Mouse (Mus musculus) embryo, embryonic 10 days (tissue): ENCODE results near the gene Tnfaip1.

ENCODE experiments used
- DNase-seq: peaks from one replicate; pipeline ENCODE4 v3.0.0-alpha.2; 2015; ENCODE audit warnings: low spot score

The Tnfaip1 gene

GRCm38 (mm10) chr11:78500623-78501202 is 35.4 kb downstream of the Tnfaip1 start:
- DNase-seq = no peak

GRCm38 (mm10) chr11:78499543-78499942 is 36.6 kb downstream of the Tnfaip1 start:
- no peak for DNase-seq

DNA sequence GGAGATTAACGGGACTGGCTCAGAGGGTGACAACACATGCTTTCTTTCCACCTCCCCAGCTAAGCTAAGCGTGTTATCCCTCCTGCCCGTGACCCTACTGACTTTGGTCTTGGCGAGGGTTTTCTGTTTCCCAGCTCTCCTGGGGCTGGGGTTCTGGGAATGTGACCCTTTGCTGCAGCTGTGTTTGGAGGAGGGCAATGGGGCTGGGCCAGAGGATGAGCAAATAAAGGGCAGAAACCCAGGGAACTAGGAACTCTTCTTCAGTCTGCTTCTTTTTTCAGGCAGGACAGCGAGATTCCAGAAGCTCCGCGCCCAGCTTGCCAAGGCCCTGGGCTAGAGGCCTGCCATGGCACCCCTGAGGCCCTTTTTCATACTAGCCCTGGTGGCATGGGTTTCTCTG is 37.1 kb downstream of the Tnfaip1 start, which contains the start of gene Vtn:
Vtn (plus strand) TSS at position 88 of the 400 bp plus-strand sequence.
- peak; percentile 26 for DNase-seq

DNA sequence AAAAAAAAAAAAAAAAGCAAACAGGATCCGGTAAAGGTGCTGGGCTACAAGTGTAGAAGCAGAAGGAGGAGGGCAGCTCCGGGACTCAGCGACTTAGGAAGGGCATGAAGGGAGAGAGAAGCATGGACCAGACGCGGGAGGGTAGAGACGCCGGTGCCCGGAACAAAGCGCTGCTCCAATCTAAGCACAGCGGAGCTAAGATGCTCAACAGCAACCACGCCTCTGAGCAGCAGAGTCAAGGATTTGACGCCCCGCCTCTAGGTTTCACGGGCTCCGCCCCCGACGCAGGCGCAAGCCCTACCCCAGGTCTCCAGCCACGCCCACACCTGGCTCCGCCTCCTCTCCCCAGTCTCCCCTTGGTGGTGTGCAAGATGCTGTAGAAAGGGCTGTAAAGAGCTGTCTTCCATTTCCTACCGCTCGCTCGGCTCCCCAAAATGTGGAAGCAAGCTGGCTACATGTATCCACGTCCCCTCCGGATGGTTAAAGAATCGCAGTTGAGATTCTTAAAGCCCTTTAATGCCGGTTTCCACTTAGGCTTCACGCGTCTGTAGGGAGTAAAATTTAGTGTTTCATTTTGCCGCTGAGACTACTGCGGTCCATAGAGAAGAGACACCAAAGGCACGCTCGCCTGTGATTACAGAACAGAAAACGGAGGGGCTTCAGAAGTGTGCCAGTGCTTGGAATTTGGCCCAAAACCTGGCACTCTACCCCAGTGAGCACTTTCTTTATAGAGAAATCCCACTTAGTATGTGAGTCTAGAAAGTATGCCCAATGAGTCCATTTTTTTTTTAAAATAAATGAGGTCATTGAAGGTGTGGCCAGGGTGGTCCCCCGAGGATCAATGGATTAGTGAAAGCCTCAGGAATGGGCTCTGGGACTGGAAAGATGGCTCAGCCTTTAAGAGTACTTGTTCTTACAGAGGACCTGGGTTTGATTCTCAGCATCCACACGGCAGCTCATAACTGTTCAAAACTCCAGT is 38.3 kb downstream of the Tnfaip1 start, which contains the start of gene Sarm1:
Sarm1 (minus strand) TSS at position 211 of the 979 bp plus-strand sequence.
- DNase-seq = peak; percentile 98

GRCm38 (mm10) chr11:78497071-78497541 is 39.0 kb downstream of the Tnfaip1 start:
- peak; percentile 43 for DNase-seq

DNA sequence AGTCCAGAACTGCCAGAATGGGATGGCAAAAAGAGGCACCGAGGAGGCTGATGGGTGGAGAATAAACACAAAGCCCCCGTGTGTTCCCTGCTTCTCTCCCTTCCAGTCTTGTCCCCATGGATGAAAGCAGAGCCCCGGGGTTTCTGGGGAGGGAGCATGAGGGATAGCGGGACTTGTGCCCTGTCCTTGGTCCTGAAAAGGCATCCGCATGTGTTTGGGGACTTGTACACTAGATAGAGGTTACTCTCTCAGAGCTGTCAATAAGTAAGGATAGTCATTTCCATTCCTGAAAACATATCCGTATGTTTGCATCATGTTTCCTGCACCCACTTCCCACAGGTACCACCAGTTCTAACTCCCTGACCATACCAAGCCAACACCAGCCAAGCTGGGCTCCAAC is 40.2 kb downstream of the Tnfaip1 start:
- peak; percentile 82 for DNase-seq

DNA sequence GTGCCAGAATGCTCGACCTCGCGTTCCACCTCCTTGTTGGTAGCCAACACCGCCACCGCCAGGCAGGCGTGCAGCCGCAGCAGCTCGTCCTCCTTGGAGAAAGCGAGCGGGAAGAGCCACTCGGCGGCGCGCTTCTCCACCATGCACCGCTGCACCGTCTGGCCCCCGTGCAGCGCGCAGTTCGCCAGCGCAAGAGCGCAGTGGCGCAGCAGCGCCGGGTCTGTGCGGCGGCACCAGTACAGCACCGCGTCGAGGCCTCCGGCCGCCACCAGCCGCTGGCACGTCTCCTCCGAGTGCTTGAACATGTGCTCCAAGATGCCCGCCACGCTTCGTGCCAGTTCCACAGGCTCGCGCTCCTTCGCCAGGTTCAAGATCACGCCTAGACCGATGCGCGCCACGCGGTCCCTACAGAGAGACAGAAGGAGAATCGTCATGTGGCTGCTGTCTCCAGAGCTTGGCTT is 45.3 kb downstream of the Tnfaip1 start:
- DNase-seq = peak; percentile 87

DNA sequence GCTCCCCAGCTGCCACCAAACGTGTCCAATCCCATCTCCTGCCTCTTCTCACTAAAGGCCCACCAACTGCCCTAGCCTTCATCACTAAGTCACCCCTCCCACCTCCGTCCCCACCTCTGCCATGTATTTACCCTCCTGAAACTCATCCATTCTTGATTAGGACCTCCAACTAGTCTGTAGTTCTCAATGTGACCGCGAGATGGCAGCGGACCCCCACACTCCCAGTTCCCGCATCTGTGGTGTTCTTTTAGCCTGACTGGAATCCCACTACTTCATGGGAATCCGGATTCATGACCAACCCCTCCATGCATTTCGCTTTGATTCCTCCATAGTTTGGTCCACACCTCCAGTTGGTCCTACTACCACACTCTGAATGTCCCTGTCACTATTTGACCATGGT is 48.0 kb downstream of the Tnfaip1 start:
- DNase-seq = peak; percentile 86

- DNase-seq = no peak
These were observed 52.5 kb downstream of the Tnfaip1 start for GRCm38 (mm10) chr11:78483639-78484038.

DNA sequence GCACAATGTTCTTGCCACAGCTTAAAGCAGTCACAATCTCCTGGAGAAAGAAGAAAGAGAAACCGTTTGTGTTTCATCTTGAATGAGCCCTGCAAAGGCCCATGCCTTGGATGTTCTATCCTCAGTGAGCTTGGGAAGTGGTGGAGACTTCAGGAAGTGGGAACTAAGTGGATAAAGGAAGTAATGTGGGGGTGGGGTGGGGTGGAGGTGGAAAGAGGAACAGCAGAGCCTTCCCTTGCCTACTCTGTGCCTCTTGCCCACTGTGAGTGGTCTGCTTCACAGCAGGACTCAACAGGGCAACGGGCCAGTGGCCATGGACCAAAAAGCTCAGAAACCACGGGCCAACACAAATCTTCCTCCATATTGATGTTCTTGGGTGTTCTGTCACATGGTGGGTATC is 60.8 kb downstream of the Tnfaip1 start:
- DNase-seq = no peak
